Mouse (Mus musculus) limb, embryonic 12.5 days (tissue): ENCODE data around the gene Pfdn4. TPM values are rescaled to one million over a fixed set of nuclear protein-coding genes. Genes with fewer than 3 reads are reported as not detected.
A peak's percentile ranks its signal among the peaks of the same experiment; 100 is the strongest.

Source experiments
- ATAC-seq: fragments of 200-750 bp; cut with Nextera tagmentation; 2 replicates; pipeline ENCODE4 v1.8.0; 2017; ENCODE audit warnings: low read depth, moderate TSS enrichment; ENCODE audit not compliant: insufficient number of reproducible peaks, insufficient read depth, low FRiP score, low TSS enrichment
- H3K27ac ChIP-seq: fragments of 300-500 bp; sonication (generic); 2 replicates; pipeline ENCODE4 v1.5.1; 2016; ENCODE audit warnings: mild to moderate bottlenecking, moderate library complexity
- H3K27me3 ChIP-seq: fragments of 300-500 bp; sonication (generic); 2 replicates; pipeline ENCODE4 v1.6.1; 2016; ENCODE audit warnings: mild to moderate bottlenecking, moderate library complexity
- H3K36me3 ChIP-seq: fragments of 300-500 bp; sonication (generic); 2 replicates; pipeline ENCODE4 v1.6.1; 2016; ENCODE audit warnings: mild to moderate bottlenecking, moderate library complexity
- H3K4me1 ChIP-seq: fragments of 300-500 bp; sonication (generic); replicated peaks from 2 replicates; pipeline ENCODE4 v1.6.1; 2016
- H3K4me2 ChIP-seq: fragments of 300-500 bp; sonication (generic); 2 replicates; pipeline ENCODE4 v1.6.1; 2016; ENCODE audit warnings: mild to moderate bottlenecking, moderate library complexity
- H3K4me3 ChIP-seq: fragments of 300-500 bp; sonication (generic); replicated peaks from 2 replicates; pipeline ENCODE4 v1.5.1; 2016; ENCODE audit warnings: mild to moderate bottlenecking
- H3K9ac ChIP-seq: fragments of 300-500 bp; sonication (generic); replicated peaks from 2 replicates; pipeline ENCODE4 v1.6.1; 2016; ENCODE audit warnings: mild to moderate bottlenecking, moderate library complexity
- H3K9me3 ChIP-seq: fragments of 300-500 bp; sonication (generic); 2 replicates; pipeline ENCODE4 v1.6.1; 2016; ENCODE audit warnings: mild to moderate bottlenecking, moderate library complexity
- WGBS: fragments of 180-500 bp; shearing (Covaris S2); methylation state at CpG from one replicate; pipeline ENCODE4 v1.1.7; 2016; 5-methylcytosine and 5-hydroxymethylcytosine counted together
- polyA plus RNA-seq: library from polyadenylated mRNA; unstranded; fragments of >200 nt; fragmentation: Nextera tagmentation; extraction: Ambion mirVana; gene quantifications from 2 replicates; pipeline ENCODE4 v1.2.1, GENCODE M21; 2016

Pfdn4 gene
- polyA plus RNA-seq, 1 experiment from 2014 or later = 118 TPM

DNA sequence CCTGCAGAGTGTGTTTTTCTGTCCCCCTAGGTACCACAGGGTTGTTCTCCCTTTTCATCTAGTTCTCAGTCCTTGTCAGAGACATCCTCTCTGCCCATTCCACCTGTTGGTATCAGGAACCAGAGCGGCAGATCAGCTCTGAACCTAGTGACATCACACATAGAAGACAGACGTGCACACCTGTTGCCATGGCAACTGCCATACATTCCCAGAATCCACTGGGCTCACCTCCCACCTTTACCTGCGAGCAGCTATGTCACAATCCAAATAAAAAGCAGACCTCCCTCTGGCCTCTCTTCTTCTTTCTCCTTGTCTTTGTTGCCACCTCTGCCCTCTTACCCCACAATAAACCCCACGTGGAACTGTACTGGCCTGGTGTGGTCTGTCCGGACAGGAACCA lies 25.6 kb upstream of the Pfdn4 start:
- no peak overlapping the region for H3K9ac ChIP-seq
- no peak for ATAC-seq
- WGBS = 77% methylated on average over 5 of the region's 5 CpGs
- no peak overlapping the region for H3K4me2 ChIP-seq
- peaks cover 14% of the 10 kb centered on the region for H3K4me1 ChIP-seq
- 0 out of 2 replicates have a peak, but pooled peaks cover 7% of the 10 kb centered on the region for H3K9me3 ChIP-seq
- no peaks in the 10 kb centered on the region for H3K36me3 ChIP-seq
- H3K27me3 ChIP-seq = peaks cover 17% of the 10 kb centered on the region
- H3K4me3 ChIP-seq = no peak overlapping the region
- H3K27ac ChIP-seq = no peak overlapping the region

DNA sequence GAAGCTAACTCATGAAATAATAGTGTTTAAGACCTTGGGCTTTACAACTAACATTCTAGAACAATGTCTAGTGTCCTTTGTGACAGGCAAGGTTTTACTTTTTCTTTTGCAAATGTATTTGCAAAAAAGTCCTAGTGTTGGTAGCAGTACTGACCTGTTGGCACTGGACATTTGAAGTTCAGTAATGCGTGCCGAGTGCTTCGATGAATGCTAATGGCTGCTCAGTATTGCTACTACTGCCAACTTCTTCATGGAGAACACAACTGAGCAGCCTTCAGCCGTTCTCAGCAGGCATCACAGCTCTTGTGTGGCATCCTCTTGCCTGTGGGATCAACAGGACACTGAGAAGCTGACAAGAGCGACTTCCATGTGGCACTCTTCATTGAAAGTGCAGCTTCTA lies 22.1 kb upstream of the Pfdn4 start:
- Histone ChIP-seq H3K27ac (no peak overlapping the region), H3K27me3 (peaks cover 17% of the 10 kb centered on the region), H3K9me3 (0 out of 2 replicates have a peak, but pooled peaks cover 4% of the 10 kb centered on the region), H3K4me3 (no peak overlapping the region), H3K36me3 (no peaks in the 10 kb centered on the region), H3K4me2 (no peak overlapping the region), H3K4me1 (peaks cover 11% of the 10 kb centered on the region), H3K9ac (no peak overlapping the region)
- 94% methylated on average over 5 of the region's 5 CpGs for WGBS
- ATAC-seq = no peak

DNA sequence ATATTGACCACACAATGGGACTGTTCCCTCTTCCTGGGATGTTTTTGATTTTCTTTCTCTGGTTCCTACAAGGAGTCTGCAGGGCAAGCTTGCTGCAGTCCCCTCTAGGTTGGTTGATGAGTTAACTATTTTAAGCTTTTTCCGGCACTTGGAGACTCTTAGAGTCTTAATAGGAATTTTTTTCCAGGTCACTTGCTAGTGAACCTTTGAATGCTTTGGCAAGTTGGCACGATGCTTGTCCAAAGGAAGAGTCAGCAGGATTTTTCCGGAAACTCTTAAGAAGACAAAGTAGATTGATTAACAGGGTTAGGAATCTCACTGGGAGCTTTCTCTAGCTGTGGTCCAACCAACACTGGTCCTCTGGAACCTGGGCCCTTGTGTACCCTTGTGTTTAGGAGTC lies 21.1 kb upstream of the Pfdn4 start:
- H3K9me3 ChIP-seq = 0 out of 2 replicates have a peak, but pooled peaks cover 4% of the 10 kb centered on the region
- H3K4me3 ChIP-seq = no peak overlapping the region
- no peak for ATAC-seq
- no peak overlapping the region for H3K9ac ChIP-seq
- no peak overlapping the region for H3K27ac ChIP-seq
- H3K4me2 ChIP-seq = no peak overlapping the region
- H3K27me3 ChIP-seq = peaks cover 17% of the 10 kb centered on the region
- H3K4me1 ChIP-seq = peaks cover 5% of the 10 kb centered on the region; the same call in 1 of the 2 replicates
- 88% methylated on average over 3 of the region's 3 CpGs for WGBS
- H3K36me3 ChIP-seq = no peaks in the 10 kb centered on the region

GRCm38 (mm10) chr2:170476215-170476614 lies 20.0 kb upstream of the Pfdn4 start:
- H3K36me3 ChIP-seq = no peaks in the 10 kb centered on the region
- no peak overlapping the region for H3K4me3 ChIP-seq
- H3K27ac ChIP-seq = no peak overlapping the region
- 0 out of 2 replicates have a peak, but pooled peaks cover 13% of the 10 kb centered on the region for H3K27me3 ChIP-seq
- no peak overlapping the region for H3K9ac ChIP-seq
- 83% methylated on average over 11 of the region's 11 CpGs for WGBS
- no peaks in the 10 kb centered on the region for H3K4me1 ChIP-seq
- 0 out of 2 replicates have a peak, but pooled peaks cover 4% of the 10 kb centered on the region for H3K9me3 ChIP-seq
- no peak overlapping the region for H3K4me2 ChIP-seq
- ATAC-seq = no peak

DNA sequence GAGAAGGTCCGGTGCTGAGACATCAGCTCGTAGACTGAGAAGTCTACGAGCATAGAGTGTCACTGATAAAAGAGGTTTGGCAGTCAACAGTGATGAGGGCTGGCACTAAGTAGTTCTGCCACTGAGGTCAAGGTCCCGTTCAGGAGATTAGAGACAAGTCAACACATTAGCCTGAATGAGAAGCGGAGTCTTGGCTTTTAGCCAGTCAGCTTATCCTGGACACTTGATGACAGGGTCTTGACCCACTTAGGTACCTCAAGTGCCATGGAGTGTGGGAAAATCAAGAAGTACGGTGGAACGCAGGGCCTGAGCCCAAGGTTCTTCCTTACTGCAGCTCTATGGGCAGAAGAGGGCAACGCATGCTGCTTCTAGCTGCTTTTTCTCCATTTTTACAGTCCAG lies 19.6 kb upstream of the Pfdn4 start:
- 87% methylated on average over 8 of the region's 8 CpGs for WGBS
- H3K4me1 ChIP-seq = no peaks in the 10 kb centered on the region
- H3K27ac ChIP-seq = no peak overlapping the region
- ATAC-seq = no peak
- H3K4me3 ChIP-seq = no peak overlapping the region
- 0 out of 2 replicates have a peak, but pooled peaks cover 4% of the 10 kb centered on the region for H3K9me3 ChIP-seq
- H3K36me3 ChIP-seq = no peaks in the 10 kb centered on the region
- no peak overlapping the region for H3K4me2 ChIP-seq
- no peak overlapping the region for H3K9ac ChIP-seq
- H3K27me3 ChIP-seq = 0 out of 2 replicates have a peak, but pooled peaks cover 10% of the 10 kb centered on the region

GRCm38 (mm10) chr2:170482019-170482540 lies 14.1 kb upstream of the Pfdn4 start:
- no peak overlapping the region for H3K9ac ChIP-seq
- WGBS = 65% methylated on average over 10 of the region's 10 CpGs
- no peak for ATAC-seq

GRCm38 (mm10) chr2:170483914-170484313 lies 12.3 kb upstream of the Pfdn4 start:
- Histone ChIP-seq H3K27ac (no peak overlapping the region), H3K9me3 (no peaks in the 10 kb centered on the region), H3K9ac (no peak overlapping the region), H3K27me3 (peaks cover 24% of the 10 kb centered on the region), H3K4me1 (no peaks in the 10 kb centered on the region), H3K36me3 (no peaks in the 10 kb centered on the region), H3K4me3 (no peak overlapping the region), H3K4me2 (no peak overlapping the region)
- 68% methylated on average over 11 of the region's 11 CpGs for WGBS
- ATAC-seq = no peak

More at GRCm38 (mm10) chr2:170482019-170482540, 14.1 kb upstream of the Pfdn4 start:
- Histone ChIP-seq H3K4me3 (no peak overlapping the region), H3K4me2 (no peak overlapping the region), H3K27ac (no peak overlapping the region), H3K4me1 (no peaks in the 10 kb centered on the region), H3K27me3 (peaks cover 21% of the 10 kb centered on the region), H3K36me3 (no peaks in the 10 kb centered on the region), H3K9me3 (no peaks in the 10 kb centered on the region)

DNA sequence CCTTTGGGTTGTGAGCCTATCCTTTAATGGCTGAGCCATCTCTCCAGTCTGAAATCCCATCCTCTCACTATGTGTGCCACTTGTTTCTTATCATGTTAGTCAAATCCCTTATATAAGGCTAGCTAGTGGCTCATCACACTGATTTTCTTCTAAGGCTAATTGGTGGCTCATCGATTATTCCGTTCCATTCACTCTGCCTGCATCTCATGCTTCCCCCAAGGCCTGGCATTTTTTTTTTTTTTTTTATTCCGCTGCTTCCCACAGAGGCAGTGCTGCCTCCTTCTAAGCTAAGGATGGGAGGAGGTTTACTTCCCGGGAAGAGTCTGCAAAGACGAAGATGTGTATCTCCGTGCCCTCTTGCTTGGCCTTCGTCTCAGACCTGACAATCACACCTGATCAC lies 9.0 kb upstream of the Pfdn4 start:
- Histone ChIP-seq H3K4me1 (no peaks in the 10 kb centered on the region), H3K9ac (no peak overlapping the region), H3K4me3 (no peak overlapping the region), H3K4me2 (no peak overlapping the region), H3K27ac (no peak overlapping the region), H3K36me3 (no peaks in the 10 kb centered on the region), H3K9me3 (no peaks in the 10 kb centered on the region), H3K27me3 (peaks cover 43% of the 10 kb centered on the region)
- 76% methylated on average over 7 of the region's 7 CpGs for WGBS
- ATAC-seq = no peak

DNA sequence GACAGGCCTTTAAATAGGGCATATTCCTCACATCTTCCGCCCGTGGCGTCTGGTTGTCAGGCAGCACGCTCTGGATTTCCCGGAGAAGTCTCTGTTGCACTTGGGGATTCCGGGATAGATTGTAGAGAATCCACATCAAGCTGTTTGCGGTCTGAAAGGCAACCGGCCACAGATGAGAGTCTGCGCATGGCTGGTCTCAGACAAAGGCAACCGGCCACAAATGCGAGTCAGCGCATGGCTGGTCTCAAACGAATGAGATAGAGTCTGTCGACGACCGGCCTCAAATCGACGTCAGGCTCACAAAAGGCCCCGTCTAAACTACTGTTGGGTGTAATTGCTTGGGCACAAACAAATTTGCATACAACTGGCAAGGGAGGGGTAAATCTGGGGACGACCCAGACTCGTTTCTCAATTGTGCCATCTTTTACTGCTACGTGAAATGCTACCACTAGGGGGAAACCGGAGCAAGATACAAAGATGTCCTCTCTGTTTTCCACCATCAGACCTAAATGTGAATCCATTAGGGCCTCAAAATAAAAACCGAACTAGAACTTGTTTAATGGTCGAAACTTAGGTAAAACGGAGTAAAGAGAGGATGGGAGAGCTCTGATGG lies 8.2 kb upstream of the Pfdn4 start:
- no peaks in the 10 kb centered on the region for H3K36me3 ChIP-seq
- no peak overlapping the region for H3K4me2 ChIP-seq
- no peaks in the 10 kb centered on the region for H3K9me3 ChIP-seq
- H3K27ac ChIP-seq = no peak overlapping the region
- no peaks in the 10 kb centered on the region for H3K4me1 ChIP-seq
- no peak overlapping the region for H3K9ac ChIP-seq
- H3K4me3 ChIP-seq = no peak overlapping the region
- WGBS = 60% methylated on average over 26 of the region's 26 CpGs
- H3K27me3 ChIP-seq = peaks cover 49% of the 10 kb centered on the region
- no peak for ATAC-seq

GRCm38 (mm10) chr2:170494784-170495710 lies 1.2 kb upstream of the Pfdn4 start:
- H3K27me3 ChIP-seq = peaks cover 89% of the 10 kb centered on the region
- no peaks in the 10 kb centered on the region for H3K9me3 ChIP-seq
- no peak overlapping the region for H3K27ac ChIP-seq
- no peaks in the 10 kb centered on the region for H3K36me3 ChIP-seq
- 6% methylated on average over 31 of the region's 31 CpGs for WGBS
- no peak overlapping the region for H3K9ac ChIP-seq
- no peak for ATAC-seq
- peak overlapping the region; percentile 25 for H3K4me2 ChIP-seq
- peaks cover 23% of the 10 kb centered on the region for H3K4me1 ChIP-seq
- H3K4me3 ChIP-seq = no peak overlapping the region

GRCm38 (mm10) chr2:170497091-170497566 lies 901 bp downstream of the Pfdn4 start, which contains the start of gene Cyp24a1:
Gene Cyp24a1, minus strand, starts transcription at chr2:170497145.
- peak; percentile 49; the same call in 1 of the 2 replicates for ATAC-seq
- H3K27me3 ChIP-seq = peaks cover 81% of the 10 kb centered on the region
- H3K9me3 ChIP-seq = no peaks in the 10 kb centered on the region
- peak within 1 kb of the TSS; percentile 59 for H3K4me2 ChIP-seq
- WGBS = under 1% methylated on average over 34 of the region's 36 CpGs
- no peak within 1 kb of the TSS for H3K27ac ChIP-seq
- H3K36me3 ChIP-seq = no peaks in the 10 kb centered on the region
- peak within 1 kb of the TSS; percentile 36 for H3K4me3 ChIP-seq
- H3K4me1 ChIP-seq = peaks cover 23% of the 10 kb centered on the region
- 0 out of 2 replicates have a peak within 1 kb of the TSS, but pooled peaks have one; percentile 34 for H3K9ac ChIP-seq
